Mouse (Mus musculus) gastrocnemius, adult 2 months (tissue): Measurements from ENCODE around the gene Chpf. TPM values are rescaled to one million over a fixed set of nuclear protein-coding genes. Genes with fewer than 3 reads are reported as not detected.

Experiments
- DNase-seq: peaks from one replicate; pipeline ENCODE4 v3.0.0; 2022
- H3K27ac ChIP-seq: fragments of 200-600 bp; 2 replicates; pipeline ENCODE4 v1.8.1; 2022; ENCODE audit warnings: mild to moderate bottlenecking
- H3K4me3 ChIP-seq: fragments of 200-600 bp; 2 replicates; pipeline ENCODE4 v1.8.1; 2022; ENCODE audit warnings: mild to moderate bottlenecking, moderate library complexity
- CTCF ChIP-seq: fragments of 200-600 bp; IDR thresholded peaks from 2 replicates; pipeline ENCODE4 v1.8.1; 2022; ENCODE audit warnings: antibody characterized with exemption, mild to moderate bottlenecking, moderate library complexity
- intact Hi-C: fragments of 180-260 bp; cut with DNase I; formaldehyde crosslinking; loops from one replicate; pipeline ENCODE4 v1.15.1; 2025
- long read RNA-seq, 2 experiments: library from polyadenylated mRNA; stranded (forward); transcript quantifications; one replicate each; pipeline ENCODE4 v2.0.0; 2021
- total RNA-seq, 2 experiments: library from RNA; stranded (reverse); gene quantifications; 2 replicates each; pipeline ENCODE4 v1.2.3; 2021

The Chpf gene
- total RNA-seq, result 1 to 10 TPM; 3.0 to 6.2 TPM
- long read RNA-seq, experiment 1, transcript Chpf-201 (4 exons, 2,892 nt), result major isoform, 21 of 23 reads
- long read RNA-seq, experiment 1, partial matches to known transcripts, result 0 of 23 reads
- long read RNA-seq, experiment 1, other reads (novel, unspliced or antisense), result 1 of 23 reads
- long read RNA-seq, experiment 2, transcript Chpf-201 (4 exons, 2,892 nt), result major isoform, 13 of 15 reads
- long read RNA-seq, experiment 2, partial matches to known transcripts, result 0 of 15 reads
- long read RNA-seq, experiment 2, other reads (novel, unspliced or antisense), result 0 of 15 reads

DNA sequence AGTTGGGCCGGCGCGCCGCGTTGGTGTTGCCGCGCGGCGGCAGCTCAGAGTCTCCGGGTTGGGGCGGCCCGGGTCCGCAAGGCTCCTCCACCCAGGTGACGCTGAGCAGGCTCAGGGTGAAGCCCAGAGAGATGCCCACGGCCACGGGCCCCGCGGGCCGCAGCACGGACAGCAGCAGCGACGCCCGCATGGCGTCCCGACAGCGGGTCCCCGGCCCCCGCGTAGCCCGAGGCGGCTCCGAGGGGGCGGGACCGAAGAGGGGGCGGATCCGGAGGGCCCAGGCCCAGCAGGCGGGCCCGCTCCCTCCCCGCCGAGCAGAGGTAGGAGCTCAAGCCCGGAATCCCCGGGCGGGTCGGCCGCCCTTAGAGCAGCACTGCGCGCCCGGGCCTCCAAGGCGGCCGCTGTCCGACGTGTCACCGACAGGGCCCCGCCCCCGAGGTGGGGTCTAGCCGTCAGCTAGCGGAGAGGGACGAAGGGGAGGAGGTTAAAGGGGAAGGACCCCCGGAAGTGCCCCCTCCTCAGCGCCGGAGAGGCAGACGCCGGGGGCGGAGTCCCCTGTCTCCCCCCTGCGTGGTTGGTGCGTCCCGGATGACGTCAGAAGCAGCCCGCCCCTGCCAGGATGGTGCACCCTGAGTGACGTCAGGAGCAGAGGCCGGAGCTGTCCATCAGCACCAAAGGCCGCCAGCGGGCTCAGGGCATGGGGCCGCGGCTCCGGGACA lies at the start of gene Chpf, which contains the start of gene Tmem198:
Gene Chpf (minus strand): TSS at position 392 of the 719 bp plus-strand sequence.
Gene Tmem198 (plus strand): TSS at position 617 of the 719 bp plus-strand sequence.
- intact Hi-C loops, result no loop called here
- DNase-seq, result peak; percentile 95
- peak within 1 kb of the TSS; percentile 88 for H3K27ac ChIP-seq
- TF ChIP-seq CTCF, result no peak
- H3K4me3 ChIP-seq, result peak within 1 kb of the TSS; percentile 79

DNA sequence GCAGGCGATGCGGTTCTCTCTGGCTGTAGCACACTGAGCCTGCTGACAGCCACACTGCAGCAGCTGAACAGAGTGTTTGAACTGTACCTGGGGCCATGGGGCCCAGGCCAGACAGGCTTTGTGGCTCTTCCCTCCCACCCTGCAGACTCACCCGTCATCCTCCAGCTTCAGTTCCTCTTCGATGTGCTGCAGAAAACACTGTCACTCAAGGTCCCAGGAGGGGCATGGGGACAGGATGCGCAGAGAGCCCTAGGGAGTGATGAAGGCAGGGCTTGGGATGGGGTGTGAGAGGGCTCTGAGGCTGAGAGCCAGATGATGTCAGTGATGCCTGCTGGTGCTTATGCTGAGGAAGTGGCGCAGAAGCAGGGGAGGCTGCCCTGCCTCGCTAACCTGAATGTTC lies 45.6 kb upstream of the Chpf start:
- no peak overlapping the region for H3K4me3 ChIP-seq
- intact Hi-C loops, result no loop called here
- no peak for TF ChIP-seq CTCF
- no peak for DNase-seq
- no peak overlapping the region for H3K27ac ChIP-seq

DNA sequence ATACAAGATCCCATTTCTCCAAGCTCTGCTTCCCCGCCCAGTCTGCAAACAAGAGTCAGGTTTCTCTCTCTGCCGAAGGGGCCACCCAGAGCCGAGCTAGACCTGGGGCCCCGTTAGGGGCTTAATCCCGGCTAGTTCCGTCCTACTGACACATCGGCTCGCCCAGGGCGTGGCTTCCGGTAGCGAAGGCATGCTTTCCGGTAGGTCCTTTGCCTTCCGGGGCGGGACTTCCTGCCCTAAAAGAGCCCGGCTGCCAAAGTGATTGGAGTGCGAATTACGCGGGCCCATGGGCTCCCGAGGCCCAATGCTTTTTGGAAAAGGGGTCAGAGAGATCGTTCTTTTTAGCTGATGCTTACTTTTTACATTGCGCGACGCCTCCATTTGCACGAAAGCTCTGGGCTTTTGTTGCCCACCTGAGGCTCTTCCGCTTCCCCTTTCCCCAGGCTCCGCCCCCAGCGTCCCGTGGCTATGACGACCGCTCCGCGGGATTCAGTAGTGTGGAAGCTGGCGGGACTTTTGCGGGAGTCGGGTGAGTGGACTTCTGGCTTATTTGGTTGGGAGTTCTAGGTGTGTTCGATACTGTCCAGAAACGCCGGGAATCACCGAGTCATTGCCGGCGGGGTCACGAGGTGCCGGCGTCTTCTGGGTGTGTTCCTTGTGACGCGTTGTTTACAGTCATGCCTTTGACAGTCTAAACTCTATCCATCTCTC lies 42.4 kb upstream of the Chpf start, which contains the start of gene Stk11ip:
Gene Stk11ip (plus strand): TSS at position 209 of the 711 bp plus-strand sequence.
- DNase-seq, result peak; percentile 96
- TF ChIP-seq CTCF, result no peak
- peak within 1 kb of the TSS; percentile 97 for H3K27ac ChIP-seq
- peak within 1 kb of the TSS; percentile 85 for H3K4me3 ChIP-seq
- intact Hi-C loops, result no loop called here

- Histone ChIP-seq H3K27ac (no peak overlapping the region), H3K4me3 (no peak overlapping the region)
- no peak for DNase-seq
- intact Hi-C loops, result no loop called here
- TF ChIP-seq CTCF, result no peak
These were observed 40.5 kb upstream of the Chpf start for GRCm38 (mm10) chr1:75519576-75519975.

DNA sequence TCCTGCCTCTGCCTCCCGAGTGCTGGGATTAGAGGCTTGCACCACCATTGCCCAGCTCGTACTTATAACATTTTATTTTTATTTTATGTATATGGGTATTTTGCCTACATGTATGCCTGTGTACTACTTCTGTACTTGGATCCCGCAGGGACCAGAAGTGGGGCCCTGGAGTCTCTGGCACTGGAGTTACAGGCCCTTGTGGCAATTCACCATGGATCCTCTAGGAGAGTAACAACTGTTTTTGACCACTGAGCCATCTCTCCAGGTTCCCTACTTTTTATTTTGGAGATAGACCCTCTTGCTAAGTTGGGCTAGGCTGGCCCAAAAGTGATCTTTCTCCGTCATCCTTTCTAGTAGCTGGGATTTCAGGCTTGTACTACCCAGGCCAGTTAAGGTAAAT lies 39.3 kb upstream of the Chpf start:
- H3K4me3 ChIP-seq, result no peak overlapping the region
- no peak overlapping the region for H3K27ac ChIP-seq
- intact Hi-C loops, result no loop called here
- DNase-seq, result no peak
- TF ChIP-seq CTCF, result no peak

- no peak overlapping the region for H3K27ac ChIP-seq
- no peak overlapping the region for H3K4me3 ChIP-seq
- DNase-seq, result no peak
- intact Hi-C loops, result no loop called here
- TF ChIP-seq CTCF, result no peak
These were observed 38.9 kb upstream of the Chpf start for GRCm38 (mm10) chr1:75517984-75518383.

- intact Hi-C loops, result no loop called here
- H3K4me3 ChIP-seq, result no peak overlapping the region
- H3K27ac ChIP-seq, result no peak overlapping the region
- no peak for DNase-seq
- no peak for TF ChIP-seq CTCF
These were observed 37.7 kb upstream of the Chpf start for GRCm38 (mm10) chr1:75516703-75517380.

DNA sequence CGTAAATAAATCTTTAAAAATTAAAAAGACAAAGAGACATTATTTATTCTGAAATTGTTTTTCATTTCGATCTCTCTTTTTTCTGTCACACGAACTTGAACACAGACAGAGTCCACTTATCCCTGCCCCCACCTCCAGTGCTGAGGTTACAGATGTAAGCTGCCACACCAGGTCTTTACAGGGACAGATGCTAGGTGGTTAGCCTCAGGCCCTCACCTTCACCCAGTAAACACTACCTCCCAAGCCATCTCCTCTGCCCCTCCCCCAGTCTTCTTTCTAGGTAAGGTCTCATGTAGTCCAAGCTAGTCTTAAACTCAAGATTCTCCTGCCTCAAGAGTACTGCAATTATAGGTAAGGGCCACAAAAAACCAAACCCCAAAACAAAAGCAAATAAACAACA lies 33.4 kb upstream of the Chpf start:
- no peak for TF ChIP-seq CTCF
- DNase-seq, result no peak
- Histone ChIP-seq H3K4me3 (no peak overlapping the region), H3K27ac (no peak overlapping the region)
- intact Hi-C loops, result no loop called here

GRCm38 (mm10) chr1:75511437-75512210 lies 32.5 kb upstream of the Chpf start:
- TF ChIP-seq CTCF, result no peak
- intact Hi-C loops, result no loop called here
- Histone ChIP-seq H3K27ac (peak overlapping the region; percentile 63), H3K4me3 (no peak overlapping the region)
- DNase-seq, result no peak

DNA sequence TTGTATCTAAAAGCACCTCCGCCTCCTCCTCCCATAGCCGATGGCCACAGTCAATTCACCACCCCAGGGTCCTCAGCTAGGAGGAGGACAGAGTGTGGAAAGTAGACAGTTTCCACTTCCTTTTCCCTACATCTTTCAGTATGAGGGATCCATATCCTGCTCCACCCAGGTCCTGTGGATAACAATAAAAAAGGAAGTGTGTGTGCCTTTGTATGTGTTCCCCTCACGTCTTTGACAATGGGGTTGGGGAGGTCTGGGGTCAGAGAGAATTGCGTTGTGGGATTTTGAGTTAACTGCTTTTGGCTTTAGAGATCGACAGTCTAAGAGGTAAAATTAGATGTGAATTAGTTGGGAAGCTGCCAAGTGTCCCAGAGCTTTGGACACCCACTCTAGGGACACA lies 31.0 kb upstream of the Chpf start:
- Histone ChIP-seq H3K4me3 (no peak overlapping the region), H3K27ac (no peak overlapping the region)
- no peak for TF ChIP-seq CTCF
- intact Hi-C loops, result no loop called here
- DNase-seq, result no peak

DNA sequence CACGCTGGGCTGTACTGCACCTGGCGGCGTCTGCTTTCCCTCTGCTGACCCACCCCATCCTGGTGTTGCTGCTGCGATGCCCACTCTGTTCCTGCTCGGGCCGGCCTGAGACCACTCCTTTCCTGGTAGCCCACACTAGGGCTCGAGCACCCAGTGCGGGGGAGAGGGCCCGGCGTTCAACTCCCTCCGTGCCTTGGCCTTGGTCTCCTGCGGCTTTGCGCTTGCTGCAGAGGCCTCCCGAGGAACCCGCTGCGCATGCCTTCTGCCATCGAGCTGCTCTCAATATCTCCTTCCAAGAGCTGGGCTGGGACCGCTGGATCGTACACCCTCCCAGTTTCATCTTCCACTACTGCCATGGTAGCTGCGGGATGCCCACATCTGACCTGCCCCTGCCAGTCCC lies 30.5 kb upstream of the Chpf start:
- intact Hi-C loops, result loop anchor here (5.0 kb wide), 1 partner anchor 38 kb away; the partner anchor contains the start of gene Slc4a3
- Histone ChIP-seq H3K27ac (no peak overlapping the region), H3K4me3 (no peak overlapping the region)
- no peak for TF ChIP-seq CTCF
- DNase-seq, result no peak

DNA sequence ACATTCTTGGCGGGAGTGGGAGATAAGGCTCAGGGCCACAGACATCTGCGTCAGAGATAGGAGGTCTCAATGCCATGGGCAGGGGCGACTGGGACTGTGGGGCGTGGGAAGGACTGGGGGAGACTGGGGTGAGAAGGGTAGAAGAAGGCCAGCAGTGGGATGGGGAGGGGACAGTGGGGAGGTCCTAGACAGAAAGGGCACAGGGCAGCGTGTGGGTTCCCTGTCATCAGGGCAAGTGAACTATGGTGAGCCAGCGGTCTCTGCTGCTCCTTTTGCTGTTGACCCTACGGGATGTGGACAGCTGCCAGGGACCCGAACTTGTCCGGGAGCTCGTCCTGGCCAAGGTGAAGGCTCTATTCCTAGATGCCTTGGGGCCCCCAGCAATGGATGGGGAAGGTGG lies 27.9 kb upstream of the Chpf start, which contains the start of gene Inha:
Gene Inha (plus strand): TSS at position 72 of the 400 bp plus-strand sequence.
- no peak for TF ChIP-seq CTCF
- intact Hi-C loops, result loop anchor here (5.0 kb wide), 1 partner anchor 40 kb away; the partner anchor contains the start of gene Slc4a3
- H3K27ac ChIP-seq, result peak within 1 kb of the TSS; percentile 92

More for the DNA sequence above, 27.9 kb upstream of the Chpf start, which contains the start of gene Inha:
- peak within 1 kb of the TSS; percentile 82 for H3K4me3 ChIP-seq
- no peak for DNase-seq
